Mouse (Mus musculus): ENCODE data around the gene Lrrfip1. TPM values are rescaled to one million over a fixed set of nuclear protein-coding genes. Genes with fewer than 3 reads are reported as not detected.

Gene Lrrfip1
- polyA plus RNA-seq, 1 experiment from 2014 or later = 33.0 TPM

- no peak for ATAC-seq (ENCODE audit: insufficient number of reproducible peaks, insufficient read depth, low FRiP score, low TSS enrichment)
- H3K27me3 ChIP-seq = no peaks in the 10 kb centered on the region
- WGBS = 77% methylated on average over 10 of the region's 10 CpGs
- no peak overlapping the region for H3K27ac ChIP-seq
- no peak overlapping the region for H3K4me3 ChIP-seq
- peaks cover 36% of the 10 kb centered on the region for H3K4me1 ChIP-seq
- H3K4me2 ChIP-seq (replicated peaks) = no peak overlapping the region
- no peaks in the 10 kb centered on the region for H3K9me3 ChIP-seq
- no peaks in the 10 kb centered on the region for H3K36me3 ChIP-seq
- no peak overlapping the region for H3K9ac ChIP-seq
Measured at GRCm38 (mm10) chr1:90969881-90970390, 28.6 kb upstream of the Lrrfip1 start.

GRCm38 (mm10) chr1:90972911-90973573, 25.5 kb upstream of the Lrrfip1 start:
- H3K4me3 ChIP-seq = no peak overlapping the region

GRCm38 (mm10) chr1:90973574-90973911, 25.0 kb upstream of the Lrrfip1 start:
- H3K9ac ChIP-seq = no peak overlapping the region
- no peak overlapping the region for H3K4me2 ChIP-seq (replicated peaks)
- H3K4me1 ChIP-seq = peaks cover 40% of the 10 kb centered on the region
- no peak overlapping the region for H3K27ac ChIP-seq
- H3K27me3 ChIP-seq = no peaks in the 10 kb centered on the region
- 92% methylated on average over 2 of the region's 2 CpGs for WGBS
- no peak overlapping the region for H3K4me3 ChIP-seq
- ATAC-seq (ENCODE audit: insufficient number of reproducible peaks, insufficient read depth, low FRiP score, low TSS enrichment) = no peak
- no peaks in the 10 kb centered on the region for H3K9me3 ChIP-seq
- H3K36me3 ChIP-seq = no peaks in the 10 kb centered on the region

More at GRCm38 (mm10) chr1:90972911-90973573, 25.5 kb upstream of the Lrrfip1 start:
- Histone ChIP-seq H3K4me2 (replicated peaks) (peak overlapping the region; percentile 25; the same call in 1 of the 2 replicates), H3K36me3 (no peaks in the 10 kb centered on the region), H3K27ac (peak overlapping the region; percentile 18; the same call in 1 of the 2 replicates), H3K9me3 (no peaks in the 10 kb centered on the region), H3K9ac (peak overlapping the region; percentile 20; the same call in 1 of the 2 replicates), H3K4me1 (peaks cover 40% of the 10 kb centered on the region), H3K27me3 (no peaks in the 10 kb centered on the region)
- 10% methylated on average over 9 of the region's 9 CpGs for WGBS
- peak; percentile 62; the same call in 1 of the 2 replicates for ATAC-seq (ENCODE audit: insufficient number of reproducible peaks, insufficient read depth, low FRiP score, low TSS enrichment)

GRCm38 (mm10) chr1:90974906-90975649, 23.5 kb upstream of the Lrrfip1 start:
- peaks cover 28% of the 10 kb centered on the region for H3K4me1 ChIP-seq
- WGBS = 15% methylated on average over 12 of the region's 12 CpGs
- H3K36me3 ChIP-seq = no peaks in the 10 kb centered on the region
- ATAC-seq (ENCODE audit: insufficient number of reproducible peaks, insufficient read depth, low FRiP score, low TSS enrichment) = no peak
- no peaks in the 10 kb centered on the region for H3K9me3 ChIP-seq
- H3K9ac ChIP-seq = no peak overlapping the region
- 0 out of 2 replicates have a peak overlapping the region, but pooled peaks have one; percentile 8 for H3K4me2 ChIP-seq (replicated peaks)
- no peak overlapping the region for H3K27ac ChIP-seq
- no peaks in the 10 kb centered on the region for H3K27me3 ChIP-seq
- no peak overlapping the region for H3K4me3 ChIP-seq

GRCm38 (mm10) chr1:90975960-90976359, 22.6 kb upstream of the Lrrfip1 start:
- Histone ChIP-seq H3K4me1 (peaks cover 22% of the 10 kb centered on the region), H3K36me3 (no peaks in the 10 kb centered on the region), H3K27ac (no peak overlapping the region), H3K4me2 (replicated peaks) (no peak overlapping the region), H3K27me3 (no peaks in the 10 kb centered on the region), H3K9ac (no peak overlapping the region), H3K9me3 (no peaks in the 10 kb centered on the region), H3K4me3 (no peak overlapping the region)
- ATAC-seq (ENCODE audit: insufficient number of reproducible peaks, insufficient read depth, low FRiP score, low TSS enrichment) = no peak
- WGBS = 83% methylated on average over 4 of the region's 4 CpGs

- no peak for ATAC-seq (ENCODE audit: insufficient number of reproducible peaks, insufficient read depth, low FRiP score, low TSS enrichment)
- no peaks in the 10 kb centered on the region for H3K27me3 ChIP-seq
Measured at GRCm38 (mm10) chr1:90980638-90981330, 17.8 kb upstream of the Lrrfip1 start.

GRCm38 (mm10) chr1:90981346-90981745, 17.2 kb upstream of the Lrrfip1 start:
- Histone ChIP-seq H3K9ac (no peak overlapping the region), H3K36me3 (no peaks in the 10 kb centered on the region), H3K9me3 (no peaks in the 10 kb centered on the region), H3K4me2 (replicated peaks) (no peak overlapping the region), H3K27ac (no peak overlapping the region), H3K27me3 (no peaks in the 10 kb centered on the region), H3K4me1 (no peaks in the 10 kb centered on the region), H3K4me3 (no peak overlapping the region)
- no peak for ATAC-seq (ENCODE audit: insufficient number of reproducible peaks, insufficient read depth, low FRiP score, low TSS enrichment)
- WGBS = 79% methylated on average over 3 of the region's 3 CpGs

More at GRCm38 (mm10) chr1:90980638-90981330, 17.8 kb upstream of the Lrrfip1 start:
- 75% methylated on average over 10 of the region's 10 CpGs for whole genome bisulfite sequencing
- Histone ChIP-seq H3K9me3 (no peaks in the 10 kb centered on the region), H3K4me1 (no peaks in the 10 kb centered on the region), H3K4me3 (no peak overlapping the region), H3K36me3 (no peaks in the 10 kb centered on the region), H3K9ac (no peak overlapping the region), H3K4me2 (replicated peaks) (no peak overlapping the region), H3K27ac (no peak overlapping the region)

GRCm38 (mm10) chr1:90995916-90996315, 2.6 kb upstream of the Lrrfip1 start:
- H3K4me1 ChIP-seq = peaks cover 9% of the 10 kb centered on the region
- 71% methylated on average over 1 of the region's 1 CpGs for WGBS
- H3K9me3 ChIP-seq = peaks cover 4% of the 10 kb centered on the region; the same call in 1 of the 2 replicates
- no peak overlapping the region for H3K4me2 ChIP-seq (replicated peaks)
- 0 out of 2 replicates have a peak, but pooled peaks cover 4% of the 10 kb centered on the region for H3K27me3 ChIP-seq
- no peak overlapping the region for H3K9ac ChIP-seq
- no peak for ATAC-seq (ENCODE audit: insufficient number of reproducible peaks, insufficient read depth, low FRiP score, low TSS enrichment)
- no peak overlapping the region for H3K27ac ChIP-seq
- no peaks in the 10 kb centered on the region for H3K36me3 ChIP-seq
- no peak overlapping the region for H3K4me3 ChIP-seq

GRCm38 (mm10) chr1:90997136-90997535, 1.4 kb upstream of the Lrrfip1 start:
- no peak overlapping the region for H3K9ac ChIP-seq
- ATAC-seq (ENCODE audit: insufficient number of reproducible peaks, insufficient read depth, low FRiP score, low TSS enrichment) = no peak
- 61% methylated on average over 4 of the region's 4 CpGs for WGBS
- 0 out of 2 replicates have a peak, but pooled peaks cover 4% of the 10 kb centered on the region for H3K27me3 ChIP-seq
- H3K4me1 ChIP-seq = peaks cover 9% of the 10 kb centered on the region
- peaks cover 4% of the 10 kb centered on the region; the same call in 1 of the 2 replicates for H3K9me3 ChIP-seq
- H3K4me3 ChIP-seq = no peak overlapping the region
- H3K4me2 ChIP-seq (replicated peaks) = no peak overlapping the region
- no peak overlapping the region for H3K27ac ChIP-seq
- no peaks in the 10 kb centered on the region for H3K36me3 ChIP-seq

GRCm38 (mm10) chr1:90997641-90998040, 896 bp upstream of the Lrrfip1 start:
- Histone ChIP-seq H3K4me1 (peaks cover 9% of the 10 kb centered on the region), H3K27me3 (0 out of 2 replicates have a peak, but pooled peaks cover 4% of the 10 kb centered on the region), H3K36me3 (no peaks in the 10 kb centered on the region), H3K9ac (no peak overlapping the region), H3K4me3 (peak overlapping the region; percentile 75), H3K27ac (no peak overlapping the region), H3K4me2 (replicated peaks) (peak overlapping the region; percentile 94; the same call in 1 of the 2 replicates), H3K9me3 (peaks cover 4% of the 10 kb centered on the region; the same call in 1 of the 2 replicates)
- no peak for ATAC-seq (ENCODE audit: insufficient number of reproducible peaks, insufficient read depth, low FRiP score, low TSS enrichment)
- WGBS = 81% methylated on average over 5 of the region's 5 CpGs

GRCm38 (mm10) chr1:90998891-90999611, 514 bp downstream of the Lrrfip1 start:
- Histone ChIP-seq H3K4me2 (replicated peaks) (peak overlapping the region; percentile 94), H3K27me3 (0 out of 2 replicates have a peak, but pooled peaks cover 4% of the 10 kb centered on the region), H3K4me1 (peaks cover 9% of the 10 kb centered on the region), H3K9ac (peak overlapping the region; percentile 67), H3K4me3 (peak overlapping the region; percentile 75), H3K36me3 (no peaks in the 10 kb centered on the region), H3K27ac (0 out of 2 replicates have a peak overlapping the region, but pooled peaks have one; percentile 30), H3K9me3 (peaks cover 4% of the 10 kb centered on the region; the same call in 1 of the 2 replicates)
- ATAC-seq (ENCODE audit: insufficient number of reproducible peaks, insufficient read depth, low FRiP score, low TSS enrichment) = 0 out of 2 replicates have a peak, but pooled peaks have one; percentile 24
- 2% methylated on average over 41 of the region's 41 CpGs for WGBS
